Comparison of ENCODE assay signal across 20 mouse cellular contexts in the genomic region with DNA sequence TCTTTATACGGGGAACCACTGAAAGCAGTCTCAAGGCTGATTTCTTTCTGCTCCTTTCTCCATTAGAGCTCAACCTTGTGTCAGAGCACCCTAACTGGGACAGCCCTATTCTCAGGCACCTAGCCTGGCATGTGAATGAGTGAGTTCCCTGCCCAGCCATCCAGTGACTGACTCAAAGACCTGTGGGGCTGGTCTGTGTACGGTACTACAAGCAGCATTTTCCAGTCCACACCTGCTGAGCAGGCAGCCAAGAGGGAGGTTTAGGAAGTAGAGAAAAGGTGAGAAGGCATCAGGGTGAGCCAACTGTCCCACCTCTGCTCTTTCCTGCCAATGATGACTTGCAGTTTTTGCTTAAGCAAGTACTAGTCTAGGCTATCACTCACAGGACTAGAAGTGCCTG.
DNase-seq lines count a peak whose midpoint lies in the region; ATAC-seq and TF ChIP-seq lines count a peak whose summit lies in the region.
"Had no signal": no experiment of that assay in that cellular context is flagged by ENCODE, and none has a peak within 500 bp of the region (broad histone marks: within the 10 kb centered on the region; RNA-seq: fewer than 3 reads in every experiment).

No protein-coding gene starts in this region.

- H3K36me3 ChIP-seq in forebrain, postnatal 0 days (ENCODE audit: insufficient read depth): no peaks in the 10 kb centered on the region
- H3K36me3 ChIP-seq in intestine, postnatal 0 days (ENCODE audit: control insufficient read depth, insufficient read depth): no peaks in the 10 kb centered on the region
- H3K36me3 ChIP-seq: embryonic facial prominence, embryonic 13.5 days; heart, embryonic 13.5 days had no signal

- TF ChIP-seq CTCF in forebrain, postnatal 0 days (IDR thresholded peaks at IDR 0.05; ENCODE audit: low read depth): no peak
- no peak for TF ChIP-seq CTCF in intestine, postnatal 0 days (IDR thresholded peaks at IDR 0.05; ENCODE audit: low read depth)

- no peaks in the 10 kb centered on the region for H3K27me3 ChIP-seq in forebrain, postnatal 0 days (ENCODE audit: insufficient read depth, low read length)
- no peaks in the 10 kb centered on the region for H3K27me3 ChIP-seq in intestine, postnatal 0 days (replicated peaks; ENCODE audit: control insufficient read depth, insufficient read depth, low read length)
- H3K27me3 ChIP-seq: CH12.LX; embryonic facial prominence, embryonic 13.5 days; forebrain, embryonic 13.5 days had no signal

- H3K4me3 ChIP-seq in forebrain, postnatal 0 days (ENCODE audit: low read depth, low read length): no peak overlapping the region
- no peak overlapping the region for H3K4me3 ChIP-seq in intestine, postnatal 0 days (ENCODE audit: low read depth, low read length)
- H3K4me3 ChIP-seq: embryonic facial prominence, embryonic 13.5 days; forebrain, embryonic 13.5 days; gastrocnemius, adult 2 months; heart, embryonic 13.5 days had no signal

- H3K4me1 ChIP-seq in forebrain, postnatal 0 days (ENCODE audit: insufficient read depth): no peaks in the 10 kb centered on the region
- no peaks in the 10 kb centered on the region for H3K4me1 ChIP-seq in intestine, postnatal 0 days (replicated peaks; ENCODE audit: control insufficient read depth, insufficient read depth, low read length)
- H3K4me1 ChIP-seq: forebrain, embryonic 13.5 days; heart, embryonic 13.5 days had no signal

- DNase-seq in kidney, adult 9 months: peak; percentile 12
- DNase-seq in kidney, postnatal 4 days: no peak
- DNase-seq in lung, postnatal 36 days: peak; percentile 5
- DNase-seq in lung, postnatal 4 days: no peak
- peak; percentile 42 for DNase-seq in large intestine, adult 2 months (ENCODE audit: low read depth, low spot score)
- DNase-seq in forebrain, postnatal 0 days: no peak
- DNase-seq: adrenal gland, postnatal 14 days; cerebellum, adult 18-20 months; cerebellum, adult 9-11 months; cerebellum, postnatal 36 days; gastrocnemius, adult 2 months; gastrocnemius, postnatal 25 days; heart, postnatal 36 days had no signal

- H3K27ac ChIP-seq in forebrain, postnatal 0 days (ENCODE audit: low read depth, low read length): no peak overlapping the region
- H3K27ac ChIP-seq in intestine, postnatal 0 days (ENCODE audit: low read depth, low read length): no peak overlapping the region
- H3K27ac ChIP-seq: embryonic facial prominence, embryonic 13.5 days; forebrain, embryonic 13.5 days; gastrocnemius, adult 2 months; heart, embryonic 13.5 days had no signal

- no peaks in the 10 kb centered on the region for H3K9me3 ChIP-seq in forebrain, postnatal 0 days (ENCODE audit: low read length)
- H3K9me3 ChIP-seq in intestine, postnatal 0 days (ENCODE audit: control insufficient read depth): no peaks in the 10 kb centered on the region
- H3K9me3 ChIP-seq: embryonic facial prominence, embryonic 13.5 days; forebrain, embryonic 13.5 days; heart, embryonic 13.5 days had no signal

- no peak overlapping the region for H3K4me2 ChIP-seq in forebrain, postnatal 0 days (ENCODE audit: low read depth)
- H3K4me2 ChIP-seq in intestine, postnatal 0 days (replicated peaks; ENCODE audit: low read depth): no peak overlapping the region
- H3K4me2 ChIP-seq: embryonic facial prominence, embryonic 13.5 days; forebrain, embryonic 13.5 days; heart, embryonic 13.5 days had no signal

- H3K9ac ChIP-seq in forebrain, postnatal 0 days: no peak overlapping the region
- no peak overlapping the region for H3K9ac ChIP-seq in intestine, postnatal 0 days (ENCODE audit: low read depth, low read length)
- H3K9ac ChIP-seq: embryonic facial prominence, embryonic 13.5 days; forebrain, embryonic 13.5 days; heart, embryonic 13.5 days had no signal

- no peak for ATAC-seq in forebrain, postnatal 0 days
- ATAC-seq in intestine, postnatal 0 days: no peak
- ATAC-seq: activated CD4-positive, CD25-positive, alpha-beta regulatory T cell, adult 4 months; forebrain, embryonic 13.5 days; Patski had no signal

- 38% methylated on average over 2 of the region's 2 CpGs for WGBS in large intestine, adult 2 months
- 89% methylated on average over 2 of the region's 2 CpGs for WGBS in forebrain, postnatal 0 days
- 73% methylated on average over 2 of the region's 2 CpGs for WGBS in intestine, postnatal 0 days

Comparison
In these comparisons a context has a peak if more than half of its experiments do, and no peak if none do; other contexts are left out.
1. DNase-seq: peak in kidney, adult 9 months (single experiment), lung, postnatal 36 days (single experiment) and large intestine, adult 2 months (single experiment); none in kidney, postnatal 4 days (0 of 2), lung, postnatal 4 days (0 of 2) and forebrain, postnatal 0 days (single experiment).